ENCODE assay signal across 23 mouse cellular contexts in the genomic region with DNA sequence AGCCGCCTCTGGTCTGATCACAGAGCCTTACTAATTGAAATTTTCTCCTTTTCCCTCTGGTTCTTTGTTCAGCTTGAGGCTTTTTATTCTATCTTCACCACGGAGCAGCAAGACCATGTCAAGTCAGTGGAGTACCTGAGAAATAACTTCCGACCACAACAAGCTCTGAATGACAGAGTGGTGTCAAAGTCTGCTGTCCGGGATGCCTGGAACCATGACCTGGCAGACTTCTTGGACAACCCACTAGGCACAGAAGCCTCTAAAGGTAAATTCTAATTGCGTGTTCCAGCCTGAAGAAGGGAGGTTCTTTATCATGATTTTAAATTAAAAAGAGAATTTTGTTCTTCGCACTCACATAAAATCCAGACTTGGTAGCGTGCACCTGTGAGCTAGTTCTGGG.
DNase-seq lines count a peak whose midpoint lies in the region; ATAC-seq and TF ChIP-seq lines count a peak whose summit lies in the region.
"Had no signal": no experiment of that assay in that cellular context is flagged by ENCODE, and none has a peak within 500 bp of the region (broad histone marks: within the 10 kb centered on the region; RNA-seq: fewer than 3 reads in every experiment).

No protein-coding gene starts in this region.

- no peaks in the 10 kb centered on the region for H3K4me1 ChIP-seq in kidney, adult 2 months (ENCODE audit: control insufficient read depth, insufficient read depth, low read length)
- no peaks in the 10 kb centered on the region for H3K4me1 ChIP-seq in kidney, embryonic 14.5 days (ENCODE audit: control insufficient read depth, insufficient read depth, low read length)
- peaks cover 21% of the 10 kb centered on the region for H3K4me1 ChIP-seq in brown adipose tissue, adult 24 weeks (ENCODE audit: control insufficient read depth, insufficient read depth, insufficient read length, low read length)

- WGBS in kidney, adult 2 months, result 70% methylated on average over 7 of the region's 7 CpGs
- whole genome bisulfite sequencing in kidney, embryonic 14.5 days, result 93% methylated on average over 7 of the region's 7 CpGs

- no peak for TF ChIP-seq CTCF in kidney, adult 2 months (conservative IDR thresholded peaks at IDR 0.05; ENCODE audit: insufficient read depth, insufficient read length, low read depth, low read length)

- H3K9me3 ChIP-seq in kidney, embryonic 14.5 days (ENCODE audit: control insufficient read depth, low read length), result no peaks in the 10 kb centered on the region

- H3K27me3 ChIP-seq in kidney, adult 2 months (replicated peaks; ENCODE audit: control insufficient read depth, insufficient read depth, low read length), result no peaks in the 10 kb centered on the region
- H3K27me3 ChIP-seq in kidney, embryonic 14.5 days (ENCODE audit: control insufficient read depth, insufficient read depth, low read length), result no peaks in the 10 kb centered on the region
- H3K27me3 ChIP-seq: CH12.LX, Patski had no signal

- TF ChIP-seq POLR2A in kidney, adult 2 months (IDR thresholded peaks at IDR 0.05; ENCODE audit: low read depth, low read length), result no peak

- H3K9ac ChIP-seq in kidney, embryonic 14.5 days (ENCODE audit: low read depth, low read length), result no peak overlapping the region

- peak; percentile 55 for DNase-seq in kidney, adult 2 months
- no peak for DNase-seq in kidney, postnatal 10 days
- peak; percentile 59 for DNase-seq in kidney, adult 9 months
- DNase-seq in kidney, adult 11 months, result no peak
- DNase-seq in kidney, postnatal 36 days, result peak; percentile 31 to 35
- no peak for DNase-seq in frontal cortex, postnatal 10 days (ENCODE audit: low spot score in 2 of 2)
- DNase-seq: adrenal gland, adult 2 months; adrenal gland, adult 8-10 months; adrenal gland, postnatal 10 days; adrenal gland, postnatal 14 days; adrenal gland, postnatal 25 days; adrenal gland, postnatal 36 days; B cell, adult 2 months; cerebellum, adult 11 months; cerebellum, adult 11-12 months; cerebellum, adult 18-20 months had no signal

- ATAC-seq in kidney, embryonic 14.5 days (ENCODE audit: low FRiP score, low TSS enrichment), result no peak
- ATAC-seq: activated CD4-positive, CD25-positive, alpha-beta regulatory T cell, adult 4 months; CD4-positive, CD25-positive, alpha-beta regulatory T cell, adult 4 months; Patski had no signal

- H3K36me3 ChIP-seq in kidney, adult 2 months (ENCODE audit: control insufficient read depth, insufficient read depth, low read length), result no peaks in the 10 kb centered on the region
- H3K36me3 ChIP-seq in kidney, embryonic 14.5 days (ENCODE audit: control insufficient read depth, insufficient read depth, low read length), result peaks cover 6% of the 10 kb centered on the region; the same call in 1 of the 2 replicates
- H3K36me3 ChIP-seq: G1E had no signal

- H3K4me2 ChIP-seq in kidney, embryonic 14.5 days (replicated peaks; ENCODE audit: low read depth, low read length), result no peak overlapping the region

- no peak overlapping the region for H3K4me3 ChIP-seq in kidney, adult 2 months (ENCODE audit: insufficient read depth, low read depth, low read length)
- no peak overlapping the region for H3K4me3 ChIP-seq in kidney, embryonic 14.5 days (ENCODE audit: low read length)
- no peak overlapping the region for H3K4me3 ChIP-seq in brown adipose tissue, adult 24 weeks (ENCODE audit: insufficient read depth, low read depth, low read length)

- H3K27ac ChIP-seq in kidney, adult 2 months (ENCODE audit: insufficient read depth, low read depth, low read length), result 0 out of 2 replicates have a peak overlapping the region, but pooled peaks have one; percentile 12
- H3K27ac ChIP-seq in kidney, embryonic 14.5 days (ENCODE audit: low read depth, low read length), result no peak overlapping the region
- H3K27ac ChIP-seq in brown adipose tissue, adult 24 weeks (replicated peaks; ENCODE audit: low read depth, low read length), result peak overlapping the region; percentile 32; the same call in 1 of the 2 replicates

Comparison
In these comparisons a context has a peak if more than half of its experiments do, and no peak if none do; other contexts are left out.
1. DNase-seq: peak in kidney, adult 2 months (single experiment), kidney, adult 9 months (single experiment) and kidney, postnatal 36 days (2 of 2); none in kidney, postnatal 10 days (single experiment), kidney, adult 11 months (single experiment) and frontal cortex, postnatal 10 days (0 of 2).